Mouse (Mus musculus) lung, embryonic 15.5 days (tissue): Measurements from ENCODE around the gene Msl2. TPM values are rescaled to one million over a fixed set of nuclear protein-coding genes. Genes with fewer than 3 reads are reported as not detected.

Experiments used
- ATAC-seq: fragments of 200-750 bp; cut with Nextera tagmentation; 2 replicates; pipeline ENCODE4 v1.8.0; 2017; ENCODE audit warnings: moderate number of reproducible peaks, borderline replicate concordance; ENCODE audit not compliant: low FRiP score, low TSS enrichment; ENCODE audit errors: extremely low read depth
- H3K27ac ChIP-seq: fragments of 300-500 bp; sonication (generic); 2 replicates; pipeline ENCODE4 v1.5.1; 2015; ENCODE audit warnings: moderate library complexity, mild to moderate bottlenecking, inconsistent platforms
- H3K27me3 ChIP-seq: fragments of 300-500 bp; sonication (generic); 2 replicates; pipeline ENCODE4 v1.6.1; 2015; ENCODE audit warnings: inconsistent platforms
- H3K36me3 ChIP-seq: fragments of 300-500 bp; sonication (generic); 2 replicates; pipeline ENCODE4 v1.6.1; 2015; ENCODE audit warnings: inconsistent platforms
- H3K4me1 ChIP-seq: fragments of 300-500 bp; sonication (generic); 2 replicates; pipeline ENCODE4 v1.6.1; 2015; ENCODE audit warnings: inconsistent platforms
- H3K4me2 ChIP-seq: fragments of 300-500 bp; sonication (generic); 2 replicates; pipeline ENCODE4 v1.6.1; 2015; ENCODE audit warnings: inconsistent platforms, mild to moderate bottlenecking, moderate library complexity
- H3K4me3 ChIP-seq: fragments of 300-500 bp; sonication (generic); 2 replicates; pipeline ENCODE4 v1.5.1; 2015; ENCODE audit warnings: mild to moderate bottlenecking, inconsistent platforms
- H3K9ac ChIP-seq: fragments of 300-500 bp; sonication (generic); 2 replicates; pipeline ENCODE4 v1.6.1; 2015; ENCODE audit warnings: inconsistent platforms
- H3K9me3 ChIP-seq: fragments of 300-500 bp; sonication (generic); 2 replicates; pipeline ENCODE4 v1.6.1; 2016; ENCODE audit warnings: inconsistent platforms
- WGBS: fragments of 180-500 bp; shearing (Covaris S2); methylation state at CpG from one replicate; pipeline ENCODE4 v1.1.7; 2015; 5-methylcytosine and 5-hydroxymethylcytosine counted together
- polyA plus RNA-seq: library from polyadenylated mRNA; unstranded; fragments of >200 nt; fragmentation: Nextera tagmentation; extraction: Ambion mirVana; gene quantifications from 2 replicates; pipeline ENCODE4 v1.2.1, GENCODE M21; 2015

Gene Msl2
- polyA plus RNA-seq, 1 experiment from 2014 or later, result 6.8 TPM

DNA sequence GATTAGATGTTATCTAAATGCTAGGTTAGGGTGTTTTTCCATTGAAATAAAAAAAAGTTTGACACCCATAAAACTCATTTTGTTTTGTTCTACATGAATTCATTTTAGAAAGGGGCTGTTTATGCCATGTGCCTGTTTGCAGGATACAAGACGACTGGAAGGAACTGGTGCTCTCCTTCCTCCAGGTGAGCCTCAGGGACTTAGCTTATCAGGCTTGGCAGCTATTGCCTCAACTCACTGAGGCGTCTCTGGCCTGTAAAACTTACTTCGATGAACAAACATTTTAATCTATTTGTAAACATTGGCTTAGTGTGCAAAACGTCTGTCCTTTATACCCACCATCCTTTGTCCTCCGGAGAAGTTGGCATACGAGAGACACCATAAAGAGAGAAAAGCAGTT, 21.2 kb upstream of the Msl2 start:
- no peak overlapping the region for H3K4me2 ChIP-seq
- 39% methylated on average over 6 of the region's 6 CpGs for WGBS
- H3K27me3 ChIP-seq, result no peaks in the 10 kb centered on the region
- ATAC-seq, result no peak
- H3K4me3 ChIP-seq, result no peak overlapping the region
- H3K9me3 ChIP-seq, result no peaks in the 10 kb centered on the region
- H3K36me3 ChIP-seq, result no peaks in the 10 kb centered on the region
- no peaks in the 10 kb centered on the region for H3K4me1 ChIP-seq
- H3K9ac ChIP-seq, result no peak overlapping the region
- H3K27ac ChIP-seq, result no peak overlapping the region

DNA sequence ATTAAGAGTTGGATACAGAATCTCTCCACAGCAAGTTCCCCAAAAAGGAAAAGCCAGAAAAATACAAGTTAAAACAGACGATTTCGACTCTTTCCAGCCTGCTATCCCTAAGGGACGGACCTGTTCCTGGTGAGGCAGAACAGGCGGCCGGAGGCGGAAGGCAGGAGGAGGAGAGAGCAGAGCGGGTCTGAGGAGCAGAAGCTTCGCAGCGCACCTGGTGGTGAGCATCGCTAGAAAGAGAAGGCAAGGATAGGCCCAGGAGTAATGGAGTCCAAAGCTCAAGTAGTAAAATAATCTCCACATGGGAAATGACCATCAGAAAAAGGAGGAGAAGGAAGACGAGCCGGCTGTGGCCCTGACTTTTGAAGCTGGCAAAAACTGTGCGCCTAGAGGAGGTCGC, 20.6 kb upstream of the Msl2 start:
- Histone ChIP-seq H3K27ac (no peak overlapping the region), H3K4me1 (no peaks in the 10 kb centered on the region), H3K4me2 (no peak overlapping the region), H3K27me3 (no peaks in the 10 kb centered on the region), H3K9ac (no peak overlapping the region), H3K9me3 (no peaks in the 10 kb centered on the region), H3K36me3 (no peaks in the 10 kb centered on the region), H3K4me3 (no peak overlapping the region)
- no peak for ATAC-seq
- WGBS, result 66% methylated on average over 14 of the region's 14 CpGs

GRCm38 (mm10) chr9:101057156-101057555, 16.7 kb upstream of the Msl2 start:
- no peak overlapping the region for H3K9ac ChIP-seq
- no peaks in the 10 kb centered on the region for H3K36me3 ChIP-seq
- H3K4me1 ChIP-seq, result 0 out of 2 replicates have a peak, but pooled peaks cover 5% of the 10 kb centered on the region

DNA sequence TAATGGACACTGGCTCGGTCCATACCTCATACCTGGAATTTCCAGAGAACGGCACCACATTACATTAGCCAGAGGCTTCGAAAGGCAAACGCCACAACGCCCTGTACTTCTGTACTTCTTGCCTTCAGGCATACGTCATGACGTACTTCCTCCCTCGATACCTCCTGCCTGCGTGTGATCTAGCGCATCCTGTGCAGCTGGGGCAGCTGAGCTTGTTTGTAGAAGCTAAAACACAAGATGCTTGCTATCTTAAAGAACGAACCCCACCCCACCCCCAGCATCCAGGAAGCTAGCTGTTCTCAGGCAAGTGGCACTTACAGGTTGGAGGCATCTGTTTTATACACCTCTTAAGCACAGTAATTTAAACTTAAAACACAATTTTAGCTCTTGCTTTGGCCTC, 12.9 kb upstream of the Msl2 start:
- no peaks in the 10 kb centered on the region for H3K27me3 ChIP-seq
- H3K9me3 ChIP-seq, result no peaks in the 10 kb centered on the region
- no peak overlapping the region for H3K9ac ChIP-seq
- 61% methylated on average over 11 of the region's 11 CpGs for WGBS
- no peak overlapping the region for H3K27ac ChIP-seq
- no peak; the same call in 1 of the 2 replicates for ATAC-seq
- H3K36me3 ChIP-seq, result no peaks in the 10 kb centered on the region
- 0 out of 2 replicates have a peak, but pooled peaks cover 9% of the 10 kb centered on the region for H3K4me1 ChIP-seq
- H3K4me2 ChIP-seq, result no peak overlapping the region
- no peak overlapping the region for H3K4me3 ChIP-seq

More at GRCm38 (mm10) chr9:101057156-101057555, 16.7 kb upstream of the Msl2 start:
- ATAC-seq, result no peak
- Histone ChIP-seq H3K4me2 (no peak overlapping the region), H3K9me3 (no peaks in the 10 kb centered on the region), H3K4me3 (no peak overlapping the region), H3K27me3 (no peaks in the 10 kb centered on the region), H3K27ac (no peak overlapping the region)
- WGBS, result 88% methylated on average over 4 of the region's 4 CpGs

DNA sequence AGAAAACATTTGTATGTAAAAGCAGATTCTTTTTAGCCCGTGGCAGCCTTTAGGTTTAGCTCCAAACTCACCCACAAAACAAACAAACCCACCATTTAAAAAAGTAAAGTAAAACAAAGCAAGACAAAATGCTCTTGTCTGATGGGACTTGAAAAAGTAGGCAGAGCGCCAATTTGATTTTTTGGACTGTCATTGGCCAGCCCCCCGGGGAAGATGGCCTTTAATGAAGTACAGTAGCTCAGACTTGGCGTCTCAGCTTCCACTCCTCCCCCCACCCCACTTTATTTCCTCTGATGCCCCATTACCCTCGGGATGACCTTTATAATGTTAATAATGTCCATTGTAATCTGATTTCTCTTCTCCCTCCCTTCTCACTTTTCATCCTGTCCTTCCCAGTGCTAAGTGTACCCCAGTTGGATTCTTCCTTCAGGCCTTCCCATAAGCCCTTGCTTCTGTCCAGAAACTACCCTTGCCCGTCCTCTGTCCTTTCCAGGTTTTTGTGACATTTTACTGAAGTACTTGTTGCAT, 11.6 kb upstream of the Msl2 start:
- peak; percentile 27; the same call in 1 of the 2 replicates for ATAC-seq
- Histone ChIP-seq H3K4me3 (no peak overlapping the region), H3K27ac (no peak overlapping the region), H3K4me1 (0 out of 2 replicates have a peak, but pooled peaks cover 9% of the 10 kb centered on the region), H3K9me3 (no peaks in the 10 kb centered on the region), H3K9ac (no peak overlapping the region), H3K4me2 (no peak overlapping the region), H3K27me3 (no peaks in the 10 kb centered on the region), H3K36me3 (no peaks in the 10 kb centered on the region)
- 37% methylated on average over 6 of the region's 6 CpGs for WGBS

- no peak for ATAC-seq
- no peak overlapping the region for H3K9ac ChIP-seq
- no peak overlapping the region for H3K4me2 ChIP-seq
- no peaks in the 10 kb centered on the region for H3K9me3 ChIP-seq
- 58% methylated on average over 3 of the region's 3 CpGs for WGBS
- H3K27ac ChIP-seq, result no peak overlapping the region
- no peaks in the 10 kb centered on the region for H3K36me3 ChIP-seq
- no peaks in the 10 kb centered on the region for H3K27me3 ChIP-seq
- H3K4me1 ChIP-seq, result 0 out of 2 replicates have a peak, but pooled peaks cover 9% of the 10 kb centered on the region
- no peak overlapping the region for H3K4me3 ChIP-seq
Measured at GRCm38 (mm10) chr9:101065076-101065602, 8.8 kb upstream of the Msl2 start.

- H3K4me3 ChIP-seq, result no peak overlapping the region
- ATAC-seq, result no peak
- WGBS, result 93% methylated on average over 3 of the region's 3 CpGs
Measured at GRCm38 (mm10) chr9:101069781-101070180, 4.1 kb upstream of the Msl2 start.

DNA sequence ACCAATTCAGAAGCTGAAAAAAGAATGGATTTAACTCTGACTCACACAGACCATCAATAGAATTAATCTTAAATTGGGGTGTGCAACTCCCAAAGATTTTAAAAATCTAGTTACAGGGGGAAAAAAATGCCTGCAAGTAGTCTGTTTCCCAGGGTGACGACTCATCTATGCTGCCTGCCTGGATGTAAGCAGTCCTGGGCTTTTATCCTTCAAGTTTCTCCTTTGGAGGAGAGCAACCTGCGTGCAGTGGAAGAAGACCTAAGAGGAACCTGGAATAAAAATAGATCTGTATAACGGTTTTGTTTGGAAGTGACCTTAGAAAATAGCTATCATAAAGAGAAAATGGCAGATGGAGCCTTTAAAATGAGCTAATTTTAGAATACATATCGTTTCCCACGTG, 1.4 kb upstream of the Msl2 start:
- H3K4me2 ChIP-seq, result peak overlapping the region; percentile 82
- H3K36me3 ChIP-seq, result no peaks in the 10 kb centered on the region
- peak overlapping the region; percentile 73; the same call in 1 of the 2 replicates for H3K4me3 ChIP-seq
- no peaks in the 10 kb centered on the region for H3K9me3 ChIP-seq
- ATAC-seq, result no peak
- peaks cover 5% of the 10 kb centered on the region; the same call in 1 of the 2 replicates for H3K4me1 ChIP-seq
- no peaks in the 10 kb centered on the region for H3K27me3 ChIP-seq
- 38% methylated on average over 5 of the region's 5 CpGs for WGBS
- no peak overlapping the region for H3K9ac ChIP-seq
- 0 out of 2 replicates have a peak overlapping the region, but pooled peaks have one; percentile 15 for H3K27ac ChIP-seq

More at GRCm38 (mm10) chr9:101069781-101070180, 4.1 kb upstream of the Msl2 start:
- no peaks in the 10 kb centered on the region for H3K27me3 ChIP-seq
- no peak overlapping the region for H3K9ac ChIP-seq
- no peak overlapping the region for H3K4me2 ChIP-seq
- H3K27ac ChIP-seq, result no peak overlapping the region
- H3K4me1 ChIP-seq, result peaks cover 4% of the 10 kb centered on the region; the same call in 1 of the 2 replicates
- H3K36me3 ChIP-seq, result no peaks in the 10 kb centered on the region
- no peaks in the 10 kb centered on the region for H3K9me3 ChIP-seq

DNA sequence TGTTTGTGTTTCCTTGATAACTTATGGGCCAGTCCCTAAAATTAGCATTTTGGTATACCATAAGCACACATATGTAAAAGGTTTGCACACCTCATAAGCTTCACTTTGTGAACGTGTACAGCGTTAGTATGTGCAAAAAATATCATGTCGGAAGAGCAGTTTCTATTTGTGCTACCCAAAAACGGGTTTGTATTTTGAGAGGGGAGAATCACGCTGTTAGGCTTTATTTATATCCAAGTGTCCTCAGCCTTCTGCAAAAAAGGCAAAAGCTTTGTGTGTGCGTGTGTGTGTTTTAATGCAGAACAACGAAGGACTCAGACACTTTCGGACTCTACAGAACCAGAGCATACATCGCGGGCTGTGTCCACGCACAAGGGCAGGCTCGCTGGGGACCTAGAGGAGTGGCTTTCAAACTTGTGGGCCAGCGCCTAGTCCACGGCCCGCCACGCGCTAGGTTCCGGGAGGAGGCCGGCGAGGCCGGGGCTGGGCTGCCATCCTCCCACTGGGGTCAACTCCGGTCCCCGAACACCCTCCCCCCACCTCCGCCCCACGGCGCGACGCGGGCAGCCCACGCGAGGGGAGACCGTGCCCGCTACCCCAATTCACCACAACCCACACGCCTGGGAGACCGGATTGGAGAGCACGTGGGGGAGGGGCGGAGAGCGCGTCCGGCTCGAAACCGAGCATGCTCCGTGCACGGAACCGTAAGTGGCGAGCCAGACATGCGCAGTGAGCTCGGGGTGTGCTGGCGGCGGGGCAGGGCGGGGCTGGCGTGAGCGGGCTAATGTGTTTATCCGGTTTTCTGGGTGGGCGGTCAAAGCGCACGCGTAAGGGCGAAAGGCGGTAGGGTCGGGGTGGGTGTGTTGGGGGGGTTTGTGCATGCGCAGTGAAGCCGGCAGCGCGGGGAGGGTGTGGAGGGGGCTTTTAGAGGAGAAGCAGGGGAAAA, 587 bp upstream of the Msl2 start:
- Histone ChIP-seq H3K4me2 (peak overlapping the region; percentile 82), H3K4me1 (peaks cover 12% of the 10 kb centered on the region), H3K4me3 (peak overlapping the region; percentile 73), H3K27ac (peak overlapping the region; percentile 99), H3K27me3 (no peaks in the 10 kb centered on the region), H3K9ac (peak overlapping the region; percentile 94), H3K36me3 (no peaks in the 10 kb centered on the region), H3K9me3 (no peaks in the 10 kb centered on the region)
- WGBS, result 1% methylated on average over 65 of the region's 65 CpGs
- peak; percentile 94 for ATAC-seq

DNA sequence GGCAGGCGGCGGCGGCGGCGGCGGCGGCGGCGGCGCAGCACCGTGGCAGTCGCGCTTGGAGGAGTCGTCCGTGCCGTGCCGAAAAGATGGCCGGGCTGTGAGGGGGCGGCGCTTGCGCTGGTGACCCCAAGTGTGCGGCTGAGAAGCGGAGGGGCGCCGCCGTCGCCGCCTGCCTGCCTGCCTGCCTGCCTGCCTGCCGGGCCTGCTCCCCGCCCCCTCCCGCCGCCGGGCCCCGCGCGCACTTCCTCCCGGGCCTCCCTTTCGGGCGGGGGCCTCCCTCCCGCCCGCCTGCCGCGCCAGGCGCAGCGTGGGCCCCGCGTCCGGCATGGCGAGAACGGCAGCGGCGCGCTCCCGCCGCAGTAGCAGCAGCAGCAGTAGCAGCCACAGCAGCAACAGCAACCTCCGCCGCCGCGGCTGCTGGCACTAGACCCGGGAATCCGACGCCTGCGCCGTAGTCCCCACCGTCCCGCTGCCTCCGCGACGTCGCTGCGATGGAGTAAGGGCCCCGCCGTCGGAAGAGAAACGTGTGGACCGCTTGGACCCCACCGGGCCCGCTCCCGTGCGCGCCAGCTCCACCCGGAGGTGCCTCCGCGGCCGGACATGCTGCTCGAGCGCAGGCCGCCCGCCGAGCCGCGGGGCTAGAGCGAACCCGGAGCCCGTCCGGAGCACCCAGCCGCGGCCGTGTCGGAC, 576 bp downstream of the Msl2 start:
- H3K27ac ChIP-seq, result peak overlapping the region; percentile 99
- H3K4me1 ChIP-seq, result peaks cover 23% of the 10 kb centered on the region
- peak overlapping the region; percentile 73 for H3K4me3 ChIP-seq
- no peaks in the 10 kb centered on the region for H3K36me3 ChIP-seq
- under 1% methylated on average over 71 of the region's 100 CpGs for whole genome bisulfite sequencing
- peak overlapping the region; percentile 65 for H3K4me2 ChIP-seq
- no peaks in the 10 kb centered on the region for H3K27me3 ChIP-seq
- no peaks in the 10 kb centered on the region for H3K9me3 ChIP-seq
- peak; percentile 83 for ATAC-seq
- H3K9ac ChIP-seq, result peak overlapping the region; percentile 98

- H3K27ac ChIP-seq, result peak overlapping the region; percentile 99
- H3K4me3 ChIP-seq, result peak overlapping the region; percentile 73
- H3K4me1 ChIP-seq, result peaks cover 30% of the 10 kb centered on the region
- no peaks in the 10 kb centered on the region for H3K27me3 ChIP-seq
- no peaks in the 10 kb centered on the region for H3K9me3 ChIP-seq
- no peak for ATAC-seq
- peak overlapping the region; percentile 98 for H3K9ac ChIP-seq
- H3K36me3 ChIP-seq, result no peaks in the 10 kb centered on the region
- WGBS, result 0% methylated on average over 25 of the region's 25 CpGs
- peak overlapping the region; percentile 65 for H3K4me2 ChIP-seq
Measured at GRCm38 (mm10) chr9:101075091-101075581, 1.2 kb downstream of the Msl2 start.
